20 mouse cellular contexts compared by ENCODE assay signal in the genomic region with DNA sequence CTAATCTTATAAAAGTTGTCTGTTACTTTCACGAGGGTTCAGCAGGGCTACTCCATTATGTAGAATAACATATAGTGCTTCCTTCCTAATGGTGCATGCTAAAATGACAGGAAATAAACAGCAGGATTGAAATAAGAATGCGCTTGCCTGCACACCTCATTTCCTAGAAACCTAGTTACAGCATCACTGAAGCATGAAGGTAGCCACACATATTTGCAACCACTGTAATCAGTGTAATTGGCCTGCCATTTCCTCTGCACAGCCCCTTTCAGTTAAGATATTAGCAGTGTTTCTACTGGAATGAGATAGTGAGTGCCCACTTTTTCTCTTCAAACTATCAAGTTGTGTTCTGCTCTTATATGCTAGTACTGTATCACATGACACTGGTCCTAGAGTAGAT.
A peak's percentile ranks its signal among the peaks of the same experiment; 100 is the strongest.
DNase-seq lines count a peak whose midpoint lies in the region; ATAC-seq and TF ChIP-seq lines count a peak whose summit lies in the region.
"Had no signal": no experiment of that assay in that cellular context is flagged by ENCODE, and none has a peak within 500 bp of the region (broad histone marks: within the 10 kb centered on the region; RNA-seq: fewer than 3 reads in every experiment).

No protein-coding gene starts in this region.

- no peak overlapping the region for H3K27ac ChIP-seq in kidney, adult 2 months (ENCODE audit: insufficient read depth, low read depth, low read length)
- no peak overlapping the region for H3K27ac ChIP-seq in kidney, embryonic 15.5 days
- H3K27ac ChIP-seq: embryonic facial prominence, embryonic 10.5 days; forebrain, embryonic 13.5 days; heart, adult 2 months; heart, embryonic 15.5 days; hindbrain, embryonic 10.5 days; hindbrain, embryonic 14.5 days had no signal

- H3K27me3 ChIP-seq in kidney, adult 2 months (replicated peaks; ENCODE audit: control insufficient read depth, insufficient read depth, low read length) = no peaks in the 10 kb centered on the region
- no peaks in the 10 kb centered on the region for H3K27me3 ChIP-seq in kidney, embryonic 15.5 days
- H3K27me3 ChIP-seq: forebrain, embryonic 13.5 days; heart, embryonic 15.5 days had no signal

- H3K4me2 ChIP-seq in kidney, embryonic 15.5 days = no peak overlapping the region
- H3K4me2 ChIP-seq: forebrain, embryonic 13.5 days; heart, embryonic 11.5 days; heart, embryonic 15.5 days; hindbrain, embryonic 14.5 days had no signal

- TF ChIP-seq POLR2A in kidney, adult 2 months (IDR thresholded peaks at IDR 0.05; ENCODE audit: low read depth, low read length) = no peak

- no peaks in the 10 kb centered on the region for H3K36me3 ChIP-seq in kidney, adult 2 months (ENCODE audit: control insufficient read depth, insufficient read depth, low read length)
- no peaks in the 10 kb centered on the region for H3K36me3 ChIP-seq in kidney, embryonic 15.5 days
- H3K36me3 ChIP-seq: embryonic facial prominence, embryonic 10.5 days; heart, embryonic 15.5 days; hindbrain, embryonic 10.5 days had no signal

- TF ChIP-seq CTCF in kidney, adult 2 months (conservative IDR thresholded peaks at IDR 0.05; ENCODE audit: insufficient read depth, insufficient read length, low read depth, low read length) = no peak

- no peak overlapping the region for H3K4me3 ChIP-seq in kidney, adult 2 months (ENCODE audit: insufficient read depth, low read depth, low read length)
- H3K4me3 ChIP-seq in kidney, embryonic 15.5 days (replicated peaks) = no peak overlapping the region
- H3K4me3 ChIP-seq: embryonic facial prominence, embryonic 10.5 days; forebrain, embryonic 13.5 days; heart, adult 2 months; heart, embryonic 15.5 days; hindbrain, embryonic 10.5 days had no signal

- peak; percentile 87 for ATAC-seq in kidney, embryonic 15.5 days (replicated peaks; ENCODE audit: low FRiP score)
- ATAC-seq: forebrain, embryonic 13.5 days; forebrain, postnatal 0 days had no signal

- peak; percentile 82 for DNase-seq in kidney, adult 2 months
- no peak for DNase-seq in kidney, postnatal 10 days
- peak; percentile 19 to 24 for DNase-seq in kidney, postnatal 36 days
- no peak for DNase-seq in T-cell, adult 2 months (ENCODE audit: low spot score)
- DNase-seq in left cerebral cortex, postnatal 14 days (ENCODE audit: low spot score in 2 of 2) = no peak
- no peak for DNase-seq in c-Kit-positive CD71-positive TER-119-positive erythroid progenitor cells, embryonic 14.5 days (ENCODE audit: low spot score)
- DNase-seq: adrenal gland, adult 2 months; adrenal gland, postnatal 36 days; cerebellum, adult 18-20 months; cerebellum, adult 9-11 months; forebrain, postnatal 0 days; gastrocnemius, postnatal 14 days; heart, adult 2 months had no signal

- intact Hi-C loops in left cerebral cortex, postnatal 14 days (cut with DNase I) = no loop called here

- 0 out of 2 replicates have a peak, but pooled peaks cover 2% of the 10 kb centered on the region for H3K4me1 ChIP-seq in kidney, adult 2 months (ENCODE audit: control insufficient read depth, insufficient read depth, low read length)
- H3K4me1 ChIP-seq in kidney, embryonic 15.5 days = no peaks in the 10 kb centered on the region
- H3K4me1 ChIP-seq: embryonic facial prominence, embryonic 10.5 days; forebrain, embryonic 13.5 days; heart, embryonic 15.5 days; hindbrain, embryonic 10.5 days had no signal

- no peaks in the 10 kb centered on the region for H3K9me3 ChIP-seq in kidney, embryonic 15.5 days (replicated peaks)
- H3K9me3 ChIP-seq: embryonic facial prominence, embryonic 10.5 days; forebrain, embryonic 13.5 days; heart, embryonic 15.5 days; hindbrain, embryonic 10.5 days had no signal

- WGBS in kidney, adult 2 months = 27% methylated on average over 2 of the region's 2 CpGs
- WGBS in kidney, embryonic 15.5 days = 53% methylated on average over 2 of the region's 2 CpGs

- H3K9ac ChIP-seq in kidney, embryonic 15.5 days = no peak overlapping the region
- H3K9ac ChIP-seq: forebrain, embryonic 13.5 days; forebrain, postnatal 0 days; heart, embryonic 15.5 days; hindbrain, embryonic 14.5 days had no signal

Comparison
In these comparisons a context has a peak if more than half of its experiments do, and no peak if none do; other contexts are left out.
1. DNase-seq: peak in kidney, adult 2 months (single experiment) and kidney, postnatal 36 days (2 of 2); none in kidney, postnatal 10 days (single experiment), T-cell, adult 2 months (single experiment), left cerebral cortex, postnatal 14 days (0 of 2) and c-Kit-positive CD71-positive TER-119-positive erythroid progenitor cells, embryonic 14.5 days (single experiment).